Mouse (Mus musculus) myocyte (in vitro differentiated cells): ENCODE data around the gene Olfr467.
"Not testable (repeated sequence)": the region's sequence is repeated elsewhere in the genome, so short reads cannot be mapped to it uniquely, and the experiment has no call there.

ENCODE experiments used
- CEBPB ChIP-seq: IDR thresholded peaks from 2 replicates; pipeline ENCODE4 v1.6.1; 2011; ENCODE audit warnings: mild to moderate bottlenecking, moderate library complexity; ENCODE audit not compliant: poor library complexity, insufficient read depth, severe bottlenecking
- E2F4 ChIP-seq: IDR thresholded peaks from one replicate; pipeline ENCODE4 v1.6.1; 2011; ENCODE audit warnings: mild to moderate bottlenecking, control low read depth, moderate library complexity; ENCODE audit not compliant: insufficient read depth
- MAX ChIP-seq: IDR thresholded peaks from one replicate; pipeline ENCODE4 v1.6.1; 2011; ENCODE audit warnings: low read depth, mild to moderate bottlenecking, control low read depth
- POLR2A ChIP-seq: IDR thresholded peaks from one replicate; pipeline ENCODE4 v1.6.1; 2011; ENCODE audit warnings: low read depth, mild to moderate bottlenecking, control low read depth, moderate library complexity; ENCODE audit not compliant: insufficient read length
- POLR2AphosphoS2 ChIP-seq: IDR thresholded peaks from one replicate; pipeline ENCODE4 v1.6.1; 2011; ENCODE audit warnings: low read depth, control low read depth; ENCODE audit not compliant: insufficient read length
- REST ChIP-seq: IDR thresholded peaks from one replicate; pipeline ENCODE4 v1.6.1; 2011; ENCODE audit warnings: mild to moderate bottlenecking, control low read depth, moderate library complexity; ENCODE audit not compliant: insufficient read depth, insufficient read length
- TCF12 ChIP-seq: IDR thresholded peaks from one replicate; pipeline ENCODE4 v1.6.1; 2011; ENCODE audit warnings: mild to moderate bottlenecking, control low read depth; ENCODE audit not compliant: poor library complexity, insufficient read depth, severe bottlenecking
- USF1 ChIP-seq: IDR thresholded peaks from one replicate; pipeline ENCODE4 v1.6.1; 2011; ENCODE audit warnings: low read depth, mild to moderate bottlenecking, control low read depth, moderate library complexity

DNA sequence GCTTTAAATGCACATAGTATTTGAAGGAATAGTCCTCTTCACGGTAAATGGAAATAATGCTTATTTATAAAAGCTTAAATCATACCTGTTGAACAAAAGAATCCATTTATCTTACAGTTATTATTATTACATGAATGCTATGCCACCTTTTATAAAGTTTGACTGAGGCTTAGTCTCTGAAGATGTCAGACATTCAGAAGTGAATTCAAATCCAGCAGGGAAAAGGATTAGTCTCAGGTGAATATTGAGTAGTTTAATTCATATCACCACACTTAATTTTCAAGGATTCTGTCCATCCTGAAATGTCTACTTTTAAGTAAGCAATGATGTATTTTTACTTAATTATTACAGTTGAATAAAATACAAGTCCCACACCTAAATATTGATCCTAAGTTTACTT lies 35.3 kb downstream of the Olfr467 start, which contains the start of gene Olfr470:
- not testable (repeated sequence) for TF ChIP-seq POLR2A, REST, CEBPB, E2F4, TCF12, MAX, POLR2AphosphoS2, USF1
